Mouse (Mus musculus) right cerebral cortex, adult 18-20 months (tissue): ENCODE data around the gene Ift57.
A peak's percentile ranks its signal among the peaks of the same experiment; 100 is the strongest.

Experiments
- DNase-seq: peaks from one replicate; pipeline ENCODE4 v3.0.0; 2022; ENCODE audit warnings: mixed read lengths

Gene Ift57

GRCm38 (mm10) chr16:49760517-49761203 is 61.6 kb downstream of the Ift57 start:
- no peak for DNase-seq

GRCm38 (mm10) chr16:49761981-49762380 is 62.9 kb downstream of the Ift57 start:
- no peak for DNase-seq

- no peak for DNase-seq
Observed at GRCm38 (mm10) chr16:49766326-49766725, 67.3 kb downstream of the Ift57 start.

GRCm38 (mm10) chr16:49768491-49769031 is 69.5 kb downstream of the Ift57 start:
- no peak for DNase-seq

GRCm38 (mm10) chr16:49769831-49770261 is 70.8 kb downstream of the Ift57 start:
- DNase-seq, result no peak

GRCm38 (mm10) chr16:49770320-49771189 is 71.5 kb downstream of the Ift57 start:
- no peak for DNase-seq

GRCm38 (mm10) chr16:49771609-49772396 is 72.8 kb downstream of the Ift57 start:
- DNase-seq, result no peak

- no peak for DNase-seq
Observed at GRCm38 (mm10) chr16:49772576-49772975, 73.5 kb downstream of the Ift57 start.

GRCm38 (mm10) chr16:49773068-49773467 is 74.0 kb downstream of the Ift57 start:
- DNase-seq, result no peak

GRCm38 (mm10) chr16:49774059-49775001 is 75.3 kb downstream of the Ift57 start:
- DNase-seq, result no peak

GRCm38 (mm10) chr16:49775002-49775966 is 76.3 kb downstream of the Ift57 start:
- no peak for DNase-seq

GRCm38 (mm10) chr16:49776981-49777380 is 77.9 kb downstream of the Ift57 start:
- no peak for DNase-seq

GRCm38 (mm10) chr16:49781556-49782156 is 82.6 kb downstream of the Ift57 start:
- DNase-seq, result no peak

GRCm38 (mm10) chr16:49783369-49783768 is 84.3 kb downstream of the Ift57 start:
- no peak for DNase-seq

- no peak for DNase-seq
Observed at GRCm38 (mm10) chr16:49786116-49786515, 87.1 kb downstream of the Ift57 start.

- DNase-seq, result no peak
Observed at GRCm38 (mm10) chr16:49787714-49788113, 88.7 kb downstream of the Ift57 start.

GRCm38 (mm10) chr16:49790575-49791465 is 91.8 kb downstream of the Ift57 start:
- no peak for DNase-seq

- peak; percentile 38 for DNase-seq
Observed at GRCm38 (mm10) chr16:49792446-49792878, 93.4 kb downstream of the Ift57 start.

GRCm38 (mm10) chr16:49793596-49793995 is 94.6 kb downstream of the Ift57 start:
- no peak for DNase-seq
